Mouse (Mus musculus): Measurements from ENCODE around the gene Fbrsl1. TPM values are rescaled to one million over a fixed set of nuclear protein-coding genes. Genes with fewer than 3 reads are reported as not detected.

Gene Fbrsl1
- total RNA-seq, 4 experiments from 2014 or later, result 27.3 to 40.0 (median 33.9) TPM

DNA sequence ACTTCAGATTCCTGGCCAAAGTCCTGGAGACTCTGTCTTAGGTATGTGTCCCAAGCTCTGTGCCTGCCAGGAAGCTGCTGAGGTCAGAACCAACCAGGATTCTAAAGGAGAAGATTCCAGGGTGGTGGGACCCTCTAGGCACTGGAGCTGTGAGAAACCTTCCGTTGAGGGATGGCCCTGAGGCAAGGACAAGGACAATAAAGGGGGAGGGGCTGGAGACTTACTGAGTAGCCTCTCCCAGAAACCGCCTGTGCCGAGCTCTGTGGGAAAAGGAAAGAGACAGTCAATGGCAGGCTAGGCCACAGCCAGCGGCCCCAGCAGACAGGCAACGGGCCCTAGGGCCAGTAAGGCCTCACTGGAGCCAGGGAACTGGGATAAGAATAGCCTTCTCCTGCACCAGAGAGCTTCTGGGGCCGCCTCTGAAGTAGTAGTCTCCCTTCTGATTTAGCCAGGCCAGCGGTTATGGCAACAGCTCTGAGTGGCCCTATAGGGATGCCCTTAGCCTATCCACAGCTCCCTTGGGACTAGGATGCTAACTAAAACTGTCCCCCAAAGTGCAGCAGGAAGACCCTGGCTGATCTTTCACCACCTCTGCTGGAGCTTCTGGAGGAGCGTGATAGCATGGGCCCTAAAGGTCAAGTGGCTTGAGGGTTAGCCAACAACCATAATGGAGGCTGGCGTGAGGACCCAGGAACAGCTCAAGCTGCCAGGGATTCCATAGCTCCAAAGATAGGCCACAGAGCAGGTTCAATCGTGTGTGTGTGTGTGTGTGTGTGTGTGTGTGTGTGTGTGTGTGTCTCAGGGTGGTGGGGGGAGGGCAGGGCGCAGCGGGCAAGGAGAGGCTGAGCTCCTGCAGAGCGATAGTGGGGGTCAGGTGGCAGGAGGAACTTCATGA is 32.2 kb downstream of the Fbrsl1 start:
- peak; percentile 34 to 46 for DNase-seq (ENCODE audit: low spot score in 2 of 2)

GRCm38 (mm10) chr5:110415022-110415421 is 33.3 kb downstream of the Fbrsl1 start:
- DNase-seq (ENCODE audit: low spot score in 2 of 2), result no peak

- DNase-seq (ENCODE audit: low spot score in 2 of 2), result no peak
Measured at GRCm38 (mm10) chr5:110413018-110413417, 35.3 kb downstream of the Fbrsl1 start.

DNA sequence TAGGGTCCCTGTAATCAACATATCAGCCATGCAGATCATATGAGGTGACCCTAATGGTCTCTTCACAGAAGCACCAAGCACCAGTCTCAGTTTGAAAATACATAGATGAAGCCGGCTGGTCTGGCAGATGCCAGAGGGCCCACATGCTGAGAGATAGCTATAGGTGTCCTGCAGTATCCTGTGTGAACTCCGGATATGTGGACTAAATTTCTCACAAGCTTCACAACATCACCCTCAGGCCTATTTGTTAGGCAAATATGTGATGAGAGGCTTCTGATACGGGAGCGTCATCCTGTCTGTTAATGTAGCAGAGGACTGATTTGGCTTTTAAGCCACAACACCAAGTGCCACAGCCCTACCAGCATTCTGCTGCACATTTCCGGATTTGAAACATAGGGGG is 37.9 kb downstream of the Fbrsl1 start:
- no peak for DNase-seq (ENCODE audit: low spot score in 2 of 2)

GRCm38 (mm10) chr5:110408967-110409366 is 39.3 kb downstream of the Fbrsl1 start:
- no peak for DNase-seq (ENCODE audit: low spot score in 2 of 2)

DNA sequence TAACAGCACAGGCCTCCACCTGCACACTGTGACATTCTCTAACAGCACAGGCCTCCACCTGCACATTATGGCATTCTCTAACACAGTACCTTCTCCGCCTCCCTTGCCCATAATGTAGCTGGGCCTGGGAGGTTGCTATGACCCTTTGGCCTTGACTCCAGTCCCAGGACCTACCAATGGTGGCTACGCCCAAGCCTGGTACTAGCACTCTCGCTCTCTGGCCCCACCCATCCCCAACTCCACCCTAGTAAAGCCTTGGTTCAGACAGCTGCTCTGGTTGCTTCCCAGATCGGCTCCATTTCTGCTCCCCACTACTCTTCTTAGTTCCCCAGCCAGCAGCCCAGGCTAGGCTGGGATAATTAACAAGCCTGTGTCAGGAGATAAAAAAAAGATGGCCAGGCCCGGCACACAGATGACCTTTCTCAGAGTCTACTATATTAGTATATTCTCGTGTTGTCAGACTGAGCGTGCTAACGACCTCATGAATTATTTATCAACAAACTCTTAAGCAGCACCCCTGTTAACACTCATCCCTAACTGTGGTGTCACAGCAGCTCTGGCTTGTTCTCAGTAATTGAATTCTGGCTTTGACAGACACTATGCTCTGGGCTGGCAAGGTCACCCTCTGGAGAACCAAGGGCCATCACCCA is 42.1 kb downstream of the Fbrsl1 start:
- DNase-seq (ENCODE audit: low spot score in 2 of 2), result no peak

GRCm38 (mm10) chr5:110403931-110404330 is 44.4 kb downstream of the Fbrsl1 start:
- no peak for DNase-seq (ENCODE audit: low spot score in 2 of 2)

DNA sequence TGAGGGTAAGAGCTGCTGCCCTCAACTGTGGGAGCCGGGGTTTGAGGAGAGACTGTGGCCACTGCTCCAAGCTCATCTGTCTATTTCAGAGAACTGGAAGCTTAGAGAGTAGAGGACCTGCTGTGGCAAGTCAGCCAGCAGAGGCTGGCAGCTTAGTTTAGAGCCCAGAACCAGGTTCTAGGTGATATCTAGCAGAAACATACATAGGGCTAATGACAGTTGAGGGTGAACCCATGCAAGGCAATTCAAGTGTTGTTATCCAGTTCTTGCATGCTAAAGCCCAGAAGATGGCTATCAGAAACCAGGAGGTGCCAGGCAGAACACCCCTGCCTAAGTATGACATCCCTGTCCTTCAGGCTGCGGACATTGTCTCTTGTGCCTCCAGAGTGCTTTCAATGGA is 45.7 kb downstream of the Fbrsl1 start:
- no peak for DNase-seq (ENCODE audit: low spot score in 2 of 2)

DNA sequence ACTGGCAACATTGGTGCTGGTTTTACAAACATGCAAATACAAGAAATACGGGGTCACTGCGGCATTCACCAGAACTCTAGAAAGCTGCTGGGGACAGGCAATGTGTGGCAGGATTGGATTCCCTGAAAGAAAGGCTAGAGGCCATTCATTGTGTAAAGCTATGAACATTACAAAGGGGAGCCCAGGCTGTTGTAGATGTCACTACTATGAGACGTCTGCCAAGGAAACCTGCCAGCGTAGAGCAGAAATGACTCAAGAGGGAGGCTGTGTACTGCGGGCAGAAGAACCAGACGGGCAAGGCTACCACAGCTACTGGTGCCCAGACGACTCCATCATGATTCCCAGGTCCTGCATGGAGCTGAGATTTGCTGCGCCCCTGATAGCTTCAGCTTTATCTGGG is 47.2 kb downstream of the Fbrsl1 start:
- DNase-seq (ENCODE audit: low spot score in 2 of 2), result no peak

GRCm38 (mm10) chr5:110395006-110395661 is 53.2 kb downstream of the Fbrsl1 start:
- no peak for DNase-seq (ENCODE audit: low spot score in 2 of 2)

- no peak for DNase-seq (ENCODE audit: low spot score in 2 of 2)
Measured at GRCm38 (mm10) chr5:110392727-110393126, 55.6 kb downstream of the Fbrsl1 start.

- DNase-seq (ENCODE audit: low spot score in 2 of 2), result no peak
Measured at GRCm38 (mm10) chr5:110390631-110391030, 57.7 kb downstream of the Fbrsl1 start.

- no peak for DNase-seq (ENCODE audit: low spot score in 2 of 2)
Measured at GRCm38 (mm10) chr5:110387332-110387731, 61.0 kb downstream of the Fbrsl1 start.

DNA sequence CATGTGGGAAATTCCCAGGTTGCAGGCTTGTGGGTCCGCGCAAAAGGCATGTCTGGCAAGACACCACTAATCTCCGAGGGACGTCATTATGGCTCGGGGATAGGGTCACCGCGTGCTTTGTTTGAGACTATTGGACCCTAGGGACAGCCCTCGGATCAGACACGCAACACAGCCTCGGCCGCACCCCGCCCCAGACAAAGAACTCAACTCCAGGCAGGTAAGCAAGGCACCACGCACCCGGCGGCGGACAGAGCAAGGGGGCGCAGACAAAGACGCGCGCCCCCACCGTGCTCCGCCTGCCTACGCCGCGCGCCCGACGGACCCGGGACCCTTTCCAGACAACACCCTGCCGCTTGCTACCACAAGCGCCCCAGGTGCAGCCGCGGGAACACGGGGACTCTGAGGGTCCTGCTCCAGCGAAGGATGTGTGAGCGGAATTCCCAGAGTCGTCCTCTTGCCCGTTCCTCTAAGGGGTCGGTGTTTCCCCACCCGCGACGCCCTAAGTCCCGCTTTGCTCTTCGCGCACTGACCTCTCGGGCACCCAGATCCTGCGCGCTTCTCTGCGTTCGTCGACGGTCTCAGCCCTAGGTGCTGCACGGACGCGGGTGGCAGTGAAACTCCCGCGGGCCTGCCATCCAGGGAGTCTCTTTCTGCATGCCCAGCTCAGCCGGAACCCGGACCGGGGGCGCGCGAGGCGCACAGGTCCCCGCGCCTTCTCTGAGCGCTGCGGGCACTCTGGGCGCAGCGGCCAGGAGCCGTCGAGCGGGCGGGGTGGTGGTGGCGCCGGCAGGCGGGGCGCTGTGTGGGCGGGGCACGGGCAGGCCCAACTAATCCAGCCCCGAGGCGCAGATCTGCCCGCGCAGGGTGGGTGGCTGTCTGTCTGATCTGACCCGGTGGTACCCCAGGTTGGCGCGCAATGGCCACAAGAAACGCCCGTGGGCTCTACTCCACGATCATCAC is 61.7 kb downstream of the Fbrsl1 start:
- DNase-seq (ENCODE audit: low spot score in 2 of 2), result peak; percentile 37 to 41

- DNase-seq (ENCODE audit: low spot score in 2 of 2), result no peak
Measured at GRCm38 (mm10) chr5:110385263-110385662, 63.0 kb downstream of the Fbrsl1 start.

DNA sequence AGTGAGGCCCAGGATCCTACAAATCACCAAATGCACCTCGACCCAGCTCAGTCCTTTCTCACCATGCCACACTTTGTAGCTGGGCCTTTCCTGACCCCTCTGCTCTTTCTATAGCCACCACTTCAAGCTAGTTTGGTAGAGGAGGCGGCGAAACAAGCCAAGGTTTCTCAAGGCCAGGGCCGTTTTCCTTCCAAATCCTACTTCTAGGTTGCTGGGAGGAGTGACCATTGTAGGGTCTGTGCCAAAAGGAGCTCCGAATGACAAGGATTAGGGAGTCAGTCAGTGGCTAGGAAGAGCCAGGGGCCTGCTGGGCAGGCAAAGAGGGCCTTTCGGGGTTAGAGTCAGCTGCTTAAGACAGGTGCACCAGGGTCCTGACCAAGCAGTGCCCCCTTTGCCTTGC is 63.8 kb downstream of the Fbrsl1 start:
- DNase-seq (ENCODE audit: low spot score in 2 of 2), result no peak

GRCm38 (mm10) chr5:110379823-110380222 is 68.5 kb downstream of the Fbrsl1 start:
- no peak for DNase-seq (ENCODE audit: low spot score in 2 of 2)

GRCm38 (mm10) chr5:110379086-110379485 is 69.2 kb downstream of the Fbrsl1 start:
- no peak for DNase-seq (ENCODE audit: low spot score in 2 of 2)

DNA sequence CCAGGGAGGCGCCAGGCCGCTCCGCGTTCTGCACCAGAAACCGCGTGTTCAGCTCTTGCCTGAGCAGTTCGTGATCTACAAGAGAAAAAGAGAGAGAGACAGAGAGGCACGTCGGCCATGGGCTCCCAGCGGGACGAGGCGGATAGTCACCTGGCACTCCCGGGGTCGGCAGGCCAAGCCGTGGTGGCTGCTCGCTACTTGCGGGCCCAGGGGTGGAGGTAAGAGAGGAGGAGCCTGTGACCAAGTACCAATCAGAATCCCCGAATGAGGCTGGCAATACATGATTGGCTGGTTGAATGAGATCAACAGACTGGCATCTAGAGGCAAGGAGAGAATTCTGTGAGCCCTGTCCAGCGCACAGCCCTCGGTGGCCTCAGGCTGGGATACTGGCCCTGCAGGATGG is 70.1 kb downstream of the Fbrsl1 start:
- DNase-seq (ENCODE audit: low spot score in 2 of 2), result no peak

- DNase-seq (ENCODE audit: low spot score in 2 of 2), result peak; percentile 48 to 53
Measured at GRCm38 (mm10) chr5:110376802-110377433, 71.4 kb downstream of the Fbrsl1 start.

Measured in gastrocnemius, adult 8-10 months (tissue).